Mouse (Mus musculus): ENCODE data around the gene Mgp.
"Not testable (repeated sequence)": the region's sequence is repeated elsewhere in the genome, so short reads cannot be mapped to it uniquely, and the experiment has no call there.

Gene Mgp

DNA sequence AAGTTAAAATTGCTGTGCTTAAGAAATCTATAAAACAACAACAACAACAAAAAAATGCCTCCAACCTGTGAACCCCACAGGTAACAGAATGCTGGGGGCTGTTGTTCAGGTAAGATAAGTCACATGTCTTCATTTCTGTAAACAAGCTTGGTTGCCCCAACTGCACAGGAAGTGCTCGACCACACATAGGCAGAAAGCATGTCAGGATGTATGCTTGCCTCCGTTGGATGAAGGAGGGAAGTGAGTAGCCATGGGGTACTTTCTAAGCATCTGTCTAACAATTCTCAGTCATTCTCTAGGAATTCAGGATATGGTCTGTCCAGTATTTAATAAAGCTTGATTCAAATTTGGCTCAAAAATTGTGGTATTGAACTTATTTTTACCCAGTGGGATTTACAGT is 23.3 kb upstream of the Mgp start:
- in situ Hi-C loops (cut with MboI, MseI) = no loop called here

GRCm38 (mm10) chr6:136898222-136898621 is 22.6 kb upstream of the Mgp start:
- in situ Hi-C loops (cut with MboI, MseI) = no loop called here

- in situ Hi-C loops (cut with MboI, MseI) = no loop called here
These were observed 22.2 kb upstream of the Mgp start for GRCm38 (mm10) chr6:136897789-136898188.

DNA sequence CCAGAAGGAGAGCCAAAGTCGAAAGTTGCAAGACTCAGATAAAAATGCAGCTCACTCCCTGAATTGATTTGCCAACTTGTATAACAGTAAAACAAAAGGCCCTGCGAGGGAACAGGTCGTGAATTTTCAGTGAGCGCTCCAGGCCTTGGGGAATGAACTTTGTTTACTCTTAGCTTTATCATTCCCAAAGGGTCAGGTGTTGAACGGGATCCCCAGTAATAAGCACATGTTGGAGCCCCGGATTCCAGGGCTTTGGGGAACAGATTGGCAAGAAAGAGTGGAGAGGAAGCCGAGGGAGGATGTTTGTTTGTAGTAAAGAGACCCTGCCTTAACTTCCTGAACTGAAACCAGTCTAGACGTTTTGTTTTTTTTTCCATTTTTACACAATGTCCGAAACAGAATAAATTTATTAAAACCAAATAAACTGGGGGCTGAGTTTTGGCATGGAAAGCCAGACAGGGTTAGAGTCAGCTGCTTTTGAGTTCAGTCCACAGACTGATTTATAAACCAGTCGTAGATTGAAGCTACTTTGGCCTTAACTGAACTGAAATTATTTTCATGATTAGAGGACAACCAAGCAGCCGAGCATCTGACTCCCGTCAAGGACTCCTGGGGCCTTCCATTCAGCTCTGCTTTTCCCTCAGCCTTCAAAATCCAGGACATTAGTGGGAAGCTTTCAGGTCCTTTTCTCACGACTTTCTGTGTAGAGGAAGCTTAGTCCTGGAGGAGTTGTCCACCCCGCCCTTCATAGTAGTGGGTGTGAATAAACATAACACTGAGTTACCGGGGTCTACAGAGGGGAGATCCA is 19.1 kb upstream of the Mgp start:
- in situ Hi-C loops (cut with MboI, MseI) = no loop called here

GRCm38 (mm10) chr6:136892002-136892401 is 16.4 kb upstream of the Mgp start:
- in situ Hi-C loops (cut with MboI, MseI) = no loop called here

- in situ Hi-C loops (cut with MboI, MseI) = no loop called here
These were observed 13.9 kb upstream of the Mgp start for GRCm38 (mm10) chr6:136889554-136889953.

DNA sequence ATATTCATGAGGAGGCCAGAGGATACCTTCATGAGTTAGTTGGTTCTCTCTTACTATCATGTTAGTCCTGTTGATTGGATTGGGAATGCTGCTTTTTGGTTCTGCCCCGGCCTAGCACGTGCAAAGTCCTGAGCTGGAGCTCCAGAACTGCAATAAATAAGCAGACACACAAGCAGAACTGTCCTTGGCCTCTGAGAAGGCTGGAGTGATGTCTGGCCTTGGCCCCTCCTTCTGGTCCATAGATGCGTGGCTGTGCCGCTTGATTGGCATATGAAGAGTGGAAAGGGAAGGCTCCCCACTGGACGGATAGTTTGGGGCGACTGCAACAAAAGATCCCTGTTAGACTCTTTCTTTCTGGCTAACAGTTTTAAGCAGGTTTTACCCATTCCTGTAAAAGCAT is 13.4 kb upstream of the Mgp start:
- in situ Hi-C loops (cut with MboI, MseI) = no loop called here

DNA sequence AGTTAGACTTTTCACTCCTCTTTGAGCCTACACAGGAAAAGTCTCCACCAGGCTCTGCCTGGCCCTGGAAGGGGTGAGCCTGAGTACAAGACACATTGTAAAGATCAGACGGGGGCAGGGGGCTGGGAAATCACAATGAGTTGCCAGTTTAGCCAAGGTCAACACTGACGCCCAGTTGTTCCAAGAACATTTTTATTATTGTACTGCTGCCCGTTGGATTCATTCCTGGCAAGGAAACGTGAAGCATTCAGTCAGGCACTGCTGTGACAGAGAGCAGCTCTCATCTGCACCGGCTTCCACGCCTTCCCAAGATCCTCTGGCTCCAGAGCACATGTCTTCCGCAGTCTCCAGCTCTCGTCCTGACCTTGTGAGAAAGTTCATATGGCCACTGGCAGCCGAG is 12.2 kb upstream of the Mgp start:
- in situ Hi-C loops (cut with MboI, MseI) = no loop called here

- in situ Hi-C loops (cut with MboI, MseI) = not testable (repeated sequence)
These were observed 9.1 kb upstream of the Mgp start for GRCm38 (mm10) chr6:136884766-136885165.

- in situ Hi-C loops (cut with MboI, MseI) = no loop called here
These were observed 8.3 kb upstream of the Mgp start for GRCm38 (mm10) chr6:136883961-136884360.

DNA sequence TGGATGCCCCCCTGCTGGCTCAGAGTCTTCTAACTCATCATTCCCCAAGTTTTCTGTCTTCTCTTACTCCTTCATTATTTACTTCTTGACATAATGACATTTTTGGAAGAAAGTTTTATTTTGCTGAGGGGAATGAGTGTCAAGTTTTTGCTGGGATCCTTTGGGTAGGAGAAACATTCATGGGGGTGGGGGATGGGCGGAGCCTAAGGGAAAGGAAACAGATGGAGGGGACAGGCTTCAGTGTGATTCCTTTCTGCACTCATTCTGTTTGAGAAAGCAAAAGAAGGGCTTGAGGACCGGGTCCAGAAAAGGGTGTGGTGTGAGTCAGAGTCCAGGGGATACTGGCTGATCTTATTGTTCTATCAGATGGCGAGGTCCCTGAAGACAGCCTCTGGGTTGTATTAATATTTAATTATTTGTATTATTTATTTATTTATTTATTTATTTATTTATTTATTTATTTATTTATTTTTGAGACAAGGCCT is 7.8 kb upstream of the Mgp start:
- in situ Hi-C loops (cut with MboI, MseI) = no loop called here

- in situ Hi-C loops (cut with MboI, MseI) = no loop called here
These were observed 6.1 kb upstream of the Mgp start for GRCm38 (mm10) chr6:136881678-136882077.

- in situ Hi-C loops (cut with MboI, MseI) = loop anchor here in 1 of 2 experiments (10.0 kb wide), 1 partner anchor 290 kb away; no protein-coding TSS in a partner anchor
These were observed 1.0 kb downstream of the Mgp start for GRCm38 (mm10) chr6:136874599-136874998.

DNA sequence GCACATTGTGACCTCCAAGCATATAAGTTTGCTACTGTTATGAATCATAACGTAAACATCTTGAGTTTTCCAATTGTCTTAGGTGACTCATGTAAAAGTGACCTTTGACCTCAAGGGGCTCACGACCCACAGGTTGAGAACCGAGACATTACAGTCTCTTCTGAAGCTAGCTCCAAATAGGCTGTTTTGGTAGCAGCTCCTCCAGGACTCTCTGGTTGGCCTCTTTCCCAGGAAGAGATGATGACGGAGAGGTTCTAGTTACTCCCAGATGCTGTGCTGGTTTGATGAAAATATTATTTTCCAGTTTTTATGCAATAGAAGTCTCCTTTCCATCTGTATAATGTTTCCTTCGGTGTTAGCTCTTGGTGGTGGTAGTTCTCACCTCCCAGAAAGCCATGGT is 6.7 kb downstream of the Mgp start:
- in situ Hi-C loops (cut with MboI, MseI) = no loop called here

- in situ Hi-C loops (cut with MboI, MseI) = no loop called here
These were observed 9.5 kb downstream of the Mgp start for GRCm38 (mm10) chr6:136866150-136866549.

- in situ Hi-C loops (cut with MboI, MseI) = no loop called here
These were observed 10.3 kb downstream of the Mgp start for GRCm38 (mm10) chr6:136865360-136865759.

DNA sequence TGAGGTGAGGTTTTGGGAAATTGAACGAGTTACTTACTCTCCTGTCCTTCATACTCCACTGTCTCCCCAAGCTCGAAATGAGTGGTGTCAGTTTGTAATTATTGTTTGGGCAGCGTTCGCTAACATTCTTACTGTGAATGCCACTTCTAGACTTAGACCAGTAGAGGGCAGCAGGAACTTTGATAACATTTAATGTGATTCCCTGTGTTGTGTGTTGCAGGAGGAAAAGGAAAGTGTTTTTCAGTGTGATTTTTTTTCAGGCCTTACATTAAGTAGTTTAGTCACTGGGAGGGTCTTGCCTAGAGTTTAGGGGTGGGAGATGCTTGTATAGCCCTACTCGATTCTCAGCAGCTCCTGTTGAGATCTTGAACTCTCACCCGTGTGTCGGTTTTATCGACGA is 14.6 kb downstream of the Mgp start:
- in situ Hi-C loops (cut with MboI, MseI) = loop anchor here in 1 of 2 experiments (5.0 kb wide), 1 partner anchor 61 kb away; the partner anchor contains the start of genes Erp27 and Pde6h

DNA sequence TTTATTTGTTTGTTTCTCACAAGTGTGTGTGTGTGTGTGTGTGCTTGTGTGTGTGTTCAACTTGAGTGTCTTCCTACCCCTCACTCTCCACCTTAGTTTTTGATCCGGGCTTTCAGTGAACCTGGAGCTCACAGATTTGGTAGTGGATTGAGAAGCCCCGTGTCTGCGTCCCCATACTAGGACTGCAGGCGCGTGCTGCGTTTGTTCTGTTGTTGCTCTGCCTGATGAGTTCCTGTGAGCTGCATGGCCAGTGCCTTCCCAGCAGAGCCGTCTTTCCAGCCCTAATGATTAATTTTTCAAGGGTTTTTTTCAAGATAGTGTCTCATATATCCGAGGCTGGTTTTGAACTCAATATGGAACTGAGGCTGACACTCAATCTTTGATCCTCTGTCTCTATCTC is 17.2 kb downstream of the Mgp start:
- in situ Hi-C loops (cut with MboI, MseI) = loop anchor here (5.0 kb wide), 2 partner anchors 109 to 124 kb away; no protein-coding TSS in a partner anchor

DNA sequence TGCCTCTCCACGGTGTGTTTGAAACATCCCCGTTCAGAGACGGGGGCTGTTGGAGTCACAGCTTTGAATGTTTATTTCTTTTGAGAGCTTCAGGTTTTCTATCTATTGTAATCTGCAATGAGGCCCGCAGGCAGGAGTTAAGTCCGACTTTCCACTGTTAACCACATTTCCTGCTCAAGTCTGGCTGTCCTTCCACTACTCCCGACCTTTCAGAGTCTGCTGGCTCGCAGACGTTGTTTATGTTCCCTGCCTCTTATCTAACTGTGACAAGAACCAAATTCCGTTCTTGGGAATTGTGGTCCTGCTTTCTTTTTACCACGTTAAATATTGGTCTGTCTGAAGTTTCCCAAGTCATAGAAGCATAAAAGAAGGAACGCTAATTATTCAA is 17.8 kb downstream of the Mgp start:
- in situ Hi-C loops (cut with MboI, MseI) = loop anchor here (5.0 kb wide), 2 partner anchors 109 to 124 kb away; no protein-coding TSS in a partner anchor

GRCm38 (mm10) chr6:136857186-136857872 is 18.3 kb downstream of the Mgp start, which contains the start of gene Art4:
Art4 (minus strand) TSS chr6:136857733.
- in situ Hi-C loops (cut with MboI, MseI) = loop anchor here (5.0 kb wide), 2 partner anchors 110 to 125 kb away; no protein-coding TSS in a partner anchor

DNA sequence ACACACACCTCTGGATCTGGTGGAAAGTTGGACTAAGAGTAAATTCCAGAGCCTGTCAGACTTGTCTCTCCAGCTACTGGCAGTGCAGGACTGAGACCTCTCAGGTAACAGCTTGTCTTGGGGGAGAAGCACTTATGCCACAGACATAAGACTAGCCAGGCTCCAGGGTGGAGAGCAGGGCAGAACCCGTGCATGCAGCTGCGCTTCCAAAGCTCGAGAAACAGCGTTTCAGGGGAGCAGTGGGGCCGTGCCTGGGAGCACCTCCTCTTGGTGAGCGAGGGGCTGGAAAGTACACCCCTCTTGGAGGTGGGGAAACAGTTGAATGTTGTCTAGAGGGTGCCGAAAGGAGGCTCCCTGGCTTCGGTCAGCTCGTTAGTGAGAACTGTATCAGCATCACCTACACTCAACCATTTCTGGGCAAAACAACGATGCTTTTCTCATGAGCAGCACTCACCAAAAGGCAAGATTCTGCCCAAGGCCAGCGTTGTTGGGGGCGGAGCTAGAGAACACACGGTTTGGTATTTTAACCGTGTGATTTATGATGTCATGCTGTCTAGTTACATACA is 19.5 kb downstream of the Mgp start:
- in situ Hi-C loops (cut with MboI, MseI) = loop anchor here (5.0 kb wide), 2 partner anchors 111 to 126 kb away; no protein-coding TSS in a partner anchor

DNA sequence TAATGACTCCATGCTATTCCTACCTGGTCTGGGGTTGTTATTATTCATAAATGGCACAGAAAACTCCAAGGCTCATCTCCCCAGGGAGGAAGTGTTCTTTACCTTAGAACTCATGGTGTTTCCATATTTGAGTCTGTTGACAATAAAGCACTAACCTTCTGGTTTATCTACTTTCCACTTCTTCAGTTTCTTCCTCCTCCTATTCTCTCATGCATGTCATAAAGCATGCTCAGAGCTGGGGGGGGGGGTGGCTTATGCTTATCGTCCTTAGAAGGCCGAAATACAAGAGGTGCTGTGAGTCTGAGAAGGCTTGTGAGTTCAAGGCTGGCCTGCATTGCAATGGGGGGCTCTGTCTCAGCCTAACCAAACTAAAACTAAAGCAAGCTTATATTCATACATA is 20.4 kb downstream of the Mgp start:
- in situ Hi-C loops (cut with MboI, MseI) = loop anchor here (5.0 kb wide), 2 partner anchors 112 to 127 kb away; no protein-coding TSS in a partner anchor
